Mouse (Mus musculus): ENCODE data around the gene Spryd7. TPM values are rescaled to one million over a fixed set of nuclear protein-coding genes. Genes with fewer than 3 reads are reported as not detected.

Gene Spryd7
- polyA plus RNA-seq, 1 experiment, result 11.9 TPM

DNA sequence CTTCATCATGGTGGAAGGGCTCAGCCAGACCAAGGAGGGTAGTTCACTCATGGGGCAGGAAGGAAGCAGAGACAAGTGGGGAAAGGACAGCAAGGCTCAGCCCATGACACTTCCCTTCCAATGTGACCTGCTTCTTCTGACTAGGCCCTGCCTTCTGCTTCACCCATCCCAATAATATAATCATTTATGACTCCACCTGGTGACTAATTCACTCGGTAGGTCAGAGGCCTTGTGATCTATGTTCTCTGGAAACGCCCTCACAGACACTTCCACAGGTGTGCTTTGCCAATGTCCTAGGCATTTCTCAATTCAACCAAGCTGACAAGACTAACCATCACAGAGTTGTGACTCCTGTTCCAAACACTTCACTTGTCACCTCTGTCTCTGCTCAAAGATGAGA is 26.3 kb downstream of the Spryd7 start:
- TF ChIP-seq POLR2A (IDR thresholded peaks at IDR 0.05; ENCODE audit: control insufficient read depth, low read depth, low read length), result no peak
- no peak for TF ChIP-seq CTCF (IDR thresholded peaks at IDR 0.05; ENCODE audit: control insufficient read depth, insufficient read depth, insufficient replicate concordance, low read depth, low read length)
- peaks cover 6% of the 10 kb centered on the region for H3K4me1 ChIP-seq (ENCODE audit: control insufficient read depth, insufficient read depth, low read length)
- H3K27me3 ChIP-seq (ENCODE audit: control insufficient read depth, insufficient read depth, low read length), result no peaks in the 10 kb centered on the region
- peak overlapping the region; percentile 74 for H3K27ac ChIP-seq (ENCODE audit: control insufficient read depth, insufficient read depth, low read depth, low read length)
- H3K4me3 ChIP-seq (ENCODE audit: control insufficient read depth, low read depth, low read length), result peak overlapping the region; percentile 77
- H3K36me3 ChIP-seq (ENCODE audit: control insufficient read depth, insufficient read depth, low read length), result no peaks in the 10 kb centered on the region; the same call in 1 of the 2 replicates

DNA sequence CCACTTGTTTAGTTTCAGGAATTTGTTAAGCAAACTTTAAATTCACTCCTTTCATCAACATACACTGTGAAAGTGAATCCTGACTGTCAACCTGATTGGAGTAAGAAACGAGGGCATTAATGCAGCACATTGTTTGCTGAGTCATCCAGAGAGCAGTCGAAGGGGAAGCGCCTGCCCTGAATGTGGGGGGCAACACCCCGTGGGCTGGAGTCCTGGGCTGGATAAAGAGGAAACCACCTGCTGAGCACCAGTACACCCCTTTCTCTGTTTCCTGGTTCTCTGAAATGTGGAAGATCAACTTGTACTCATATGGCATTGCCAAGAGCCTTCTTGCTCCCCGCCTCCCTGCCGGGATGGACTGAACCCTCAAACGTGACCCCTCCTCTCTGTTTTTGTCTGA is 27.2 kb downstream of the Spryd7 start:
- Histone ChIP-seq H3K27me3 (ENCODE audit: control insufficient read depth, insufficient read depth, low read length) (no peaks in the 10 kb centered on the region), H3K4me3 (ENCODE audit: control insufficient read depth, low read depth, low read length) (peak overlapping the region; percentile 82), H3K27ac (ENCODE audit: control insufficient read depth, insufficient read depth, low read depth, low read length) (peak overlapping the region; percentile 39), H3K4me1 (ENCODE audit: control insufficient read depth, insufficient read depth, low read length) (peaks cover 7% of the 10 kb centered on the region), H3K36me3 (ENCODE audit: control insufficient read depth, insufficient read depth, low read length) (no peaks in the 10 kb centered on the region; the same call in 1 of the 2 replicates)
- TF ChIP-seq POLR2A (IDR thresholded peaks at IDR 0.05; ENCODE audit: control insufficient read depth, low read depth, low read length) (no peak), CTCF (IDR thresholded peaks at IDR 0.05; ENCODE audit: control insufficient read depth, insufficient read depth, insufficient replicate concordance, low read depth, low read length) (no peak)

DNA sequence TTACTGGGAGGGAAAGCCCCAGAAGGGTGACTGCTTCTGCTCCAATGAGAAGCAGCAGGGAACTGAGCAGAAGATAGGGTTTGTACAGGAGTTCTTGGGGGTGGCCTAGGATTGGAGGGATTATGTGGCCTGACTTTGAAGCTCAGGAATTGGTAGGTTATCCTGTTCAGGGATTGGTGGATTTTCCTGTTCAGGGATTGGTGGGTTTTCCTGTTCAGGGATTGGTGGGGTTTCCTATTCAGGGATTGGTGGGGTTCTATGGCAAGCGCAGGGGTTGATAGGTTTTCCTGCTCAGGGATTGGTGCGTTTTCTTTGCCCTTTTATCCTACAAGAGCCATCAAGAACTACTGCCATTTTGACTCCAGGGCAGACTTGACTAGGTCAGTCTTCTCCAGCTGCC is 30.7 kb downstream of the Spryd7 start:
- Histone ChIP-seq H3K27me3 (ENCODE audit: control insufficient read depth, insufficient read depth, low read length) (no peaks in the 10 kb centered on the region), H3K4me1 (ENCODE audit: control insufficient read depth, insufficient read depth, low read length) (peaks cover 7% of the 10 kb centered on the region), H3K4me3 (ENCODE audit: control insufficient read depth, low read depth, low read length) (peak overlapping the region; percentile 93), H3K27ac (ENCODE audit: control insufficient read depth, insufficient read depth, low read depth, low read length) (peak overlapping the region; percentile 99), H3K36me3 (ENCODE audit: control insufficient read depth, insufficient read depth, low read length) (no peaks in the 10 kb centered on the region)
- TF ChIP-seq POLR2A (IDR thresholded peaks at IDR 0.05; ENCODE audit: control insufficient read depth, low read depth, low read length) (no peak), CTCF (IDR thresholded peaks at IDR 0.05; ENCODE audit: control insufficient read depth, insufficient read depth, insufficient replicate concordance, low read depth, low read length) (no peak)

DNA sequence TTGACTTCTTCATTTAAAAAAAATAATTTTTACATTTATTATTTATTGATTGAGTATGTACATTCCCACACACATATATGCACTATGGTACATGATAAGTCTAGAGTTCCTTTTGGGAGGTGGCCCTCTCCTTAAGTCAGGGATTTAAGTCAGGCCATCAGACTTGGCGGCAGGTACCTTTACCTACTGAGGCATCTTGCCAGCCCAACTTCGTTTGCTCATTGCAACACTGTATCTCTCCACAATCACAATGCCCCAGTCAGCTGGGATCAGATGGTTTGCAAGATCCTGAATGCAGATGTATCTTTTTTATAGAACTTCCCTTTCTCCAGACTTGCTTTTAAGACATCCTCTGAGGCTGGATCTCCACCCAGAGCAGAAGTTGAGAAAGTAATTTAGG is 32.9 kb downstream of the Spryd7 start:
- no peaks in the 10 kb centered on the region for H3K36me3 ChIP-seq (ENCODE audit: control insufficient read depth, insufficient read depth, low read length)
- H3K4me1 ChIP-seq (ENCODE audit: control insufficient read depth, insufficient read depth, low read length), result peaks cover 7% of the 10 kb centered on the region
- TF ChIP-seq POLR2A (IDR thresholded peaks at IDR 0.05; ENCODE audit: control insufficient read depth, low read depth, low read length) (no peak), CTCF (IDR thresholded peaks at IDR 0.05; ENCODE audit: control insufficient read depth, insufficient read depth, insufficient replicate concordance, low read depth, low read length) (no peak)
- H3K4me3 ChIP-seq (ENCODE audit: control insufficient read depth, low read depth, low read length), result peak overlapping the region; percentile 72
- no peak overlapping the region for H3K27ac ChIP-seq (ENCODE audit: control insufficient read depth, insufficient read depth, low read depth, low read length)
- H3K27me3 ChIP-seq (ENCODE audit: control insufficient read depth, insufficient read depth, low read length), result no peaks in the 10 kb centered on the region

DNA sequence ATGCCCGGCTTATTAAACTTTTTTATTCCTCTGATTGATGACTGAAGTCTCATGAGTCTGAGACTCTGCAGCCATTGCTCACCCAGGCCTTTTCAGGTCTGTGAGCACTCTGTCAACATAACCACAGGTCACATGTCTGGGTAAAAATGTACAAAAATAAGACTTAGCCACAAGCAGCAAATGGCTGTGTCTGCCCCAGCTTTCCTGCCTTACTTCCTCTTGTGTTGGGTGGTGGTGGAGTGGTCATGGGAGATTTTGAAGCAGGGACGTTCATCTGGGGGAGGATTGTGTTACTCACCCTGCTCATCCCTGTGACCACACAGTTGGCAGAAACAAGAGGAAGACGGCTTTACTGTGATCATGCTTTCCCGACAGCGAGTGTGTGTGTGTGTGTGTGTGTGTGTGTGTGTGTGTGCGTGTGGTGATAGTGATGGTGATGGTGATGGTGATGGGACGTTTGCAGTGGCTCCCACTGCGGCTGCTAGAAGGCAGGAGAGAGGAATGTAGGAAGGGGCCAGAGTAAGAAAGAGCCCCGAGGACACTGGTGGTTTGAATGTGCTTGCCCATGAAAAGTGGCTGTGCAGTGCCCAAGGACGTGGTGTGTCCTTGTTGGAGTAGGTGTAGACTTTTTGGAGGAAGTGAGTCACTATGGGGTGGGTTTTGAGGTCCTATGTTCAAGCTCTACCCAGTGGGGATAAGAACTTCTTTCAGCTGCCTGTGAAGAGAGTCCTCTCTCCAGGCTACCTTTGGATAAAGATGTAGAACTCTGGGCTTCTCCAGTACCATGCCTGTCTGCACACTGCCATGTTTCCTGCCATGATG is 37.8 kb downstream of the Spryd7 start:
- H3K27me3 ChIP-seq (ENCODE audit: control insufficient read depth, insufficient read depth, low read length), result no peaks in the 10 kb centered on the region
- H3K27ac ChIP-seq (ENCODE audit: control insufficient read depth, insufficient read depth, low read depth, low read length), result no peak overlapping the region
- H3K36me3 ChIP-seq (ENCODE audit: control insufficient read depth, insufficient read depth, low read length), result no peaks in the 10 kb centered on the region
- TF ChIP-seq POLR2A (IDR thresholded peaks at IDR 0.05; ENCODE audit: control insufficient read depth, low read depth, low read length) (no peak), CTCF (IDR thresholded peaks at IDR 0.05; ENCODE audit: control insufficient read depth, insufficient read depth, insufficient replicate concordance, low read depth, low read length) (no peak)
- no peak overlapping the region for H3K4me3 ChIP-seq (ENCODE audit: control insufficient read depth, low read depth, low read length)
- H3K4me1 ChIP-seq (ENCODE audit: control insufficient read depth, insufficient read depth, low read length), result no peaks in the 10 kb centered on the region

DNA sequence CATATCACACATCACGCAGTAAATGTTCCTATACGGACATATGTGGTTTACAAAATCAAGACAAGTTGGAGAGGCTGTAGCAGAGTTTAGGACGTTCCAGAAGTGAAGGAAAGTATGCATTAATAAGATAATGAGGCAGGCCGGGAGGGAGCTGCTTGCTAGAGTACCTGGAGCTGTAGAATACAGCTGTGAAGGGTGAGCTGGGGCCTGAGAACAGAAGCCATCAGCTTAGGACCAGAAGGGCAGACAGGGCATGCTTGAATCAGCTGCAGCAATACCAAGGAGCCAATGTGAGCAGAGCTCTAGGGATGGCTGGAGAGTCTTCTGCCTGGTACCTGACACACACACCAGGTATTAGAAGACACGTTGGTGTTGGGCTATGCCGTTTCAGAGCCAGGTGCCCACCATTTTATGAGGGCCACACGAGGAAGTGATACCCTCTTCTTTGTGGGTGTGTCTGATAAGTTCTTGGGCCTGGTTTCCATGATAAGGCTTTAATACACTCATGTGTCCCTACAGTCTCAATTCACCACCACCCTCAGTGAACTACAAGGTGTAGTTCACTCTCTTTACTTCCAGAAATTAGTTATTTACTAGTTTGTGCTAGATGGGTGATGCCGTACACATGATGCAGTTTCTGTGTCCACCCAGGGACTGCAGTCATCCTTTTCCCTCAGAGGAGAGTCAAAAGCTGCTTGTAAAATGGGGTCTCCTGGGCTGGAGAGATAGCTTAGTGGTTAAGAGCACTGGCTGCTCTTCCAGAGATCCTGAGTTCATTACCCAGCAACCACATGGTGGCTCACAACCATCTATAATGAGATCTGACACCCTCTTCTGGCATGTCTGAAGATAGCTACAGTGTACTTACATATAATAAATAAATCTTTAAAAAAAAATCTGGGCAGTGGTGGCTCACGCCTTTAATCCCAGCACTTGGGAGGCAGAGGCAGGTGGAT is 39.9 kb downstream of the Spryd7 start:
- H3K27me3 ChIP-seq (ENCODE audit: control insufficient read depth, insufficient read depth, low read length), result no peaks in the 10 kb centered on the region
- H3K27ac ChIP-seq (ENCODE audit: control insufficient read depth, insufficient read depth, low read depth, low read length), result no peak overlapping the region
- TF ChIP-seq CTCF (IDR thresholded peaks at IDR 0.05; ENCODE audit: control insufficient read depth, insufficient read depth, insufficient replicate concordance, low read depth, low read length), result no peak
- TF ChIP-seq POLR2A (IDR thresholded peaks at IDR 0.05; ENCODE audit: control insufficient read depth, low read depth, low read length), result no peak
- H3K36me3 ChIP-seq (ENCODE audit: control insufficient read depth, insufficient read depth, low read length), result no peaks in the 10 kb centered on the region
- H3K4me1 ChIP-seq (ENCODE audit: control insufficient read depth, insufficient read depth, low read length), result no peaks in the 10 kb centered on the region
- H3K4me3 ChIP-seq (ENCODE audit: control insufficient read depth, low read depth, low read length), result no peak overlapping the region

DNA sequence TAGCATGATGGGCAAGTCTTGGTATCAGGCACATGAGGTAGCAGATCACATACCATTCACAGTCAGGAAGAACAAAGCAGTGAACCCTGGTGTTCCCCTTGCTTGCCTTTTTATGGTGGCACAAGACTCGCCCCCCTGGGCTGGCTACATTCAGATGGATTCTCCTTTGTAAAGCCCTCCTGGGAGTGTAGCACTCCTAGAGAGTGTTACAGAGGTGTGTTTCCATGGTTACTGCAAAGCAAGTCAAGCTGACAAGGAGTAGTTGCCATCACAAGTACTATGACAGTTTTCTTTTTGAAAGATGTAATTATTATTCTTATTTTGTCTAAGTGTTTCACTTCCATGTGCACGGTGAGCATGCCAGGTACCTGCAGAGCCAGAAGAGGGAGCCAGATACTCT is 45.2 kb downstream of the Spryd7 start:
- H3K4me3 ChIP-seq (ENCODE audit: control insufficient read depth, low read depth, low read length), result no peak overlapping the region
- H3K36me3 ChIP-seq (ENCODE audit: control insufficient read depth, insufficient read depth, low read length), result no peaks in the 10 kb centered on the region
- H3K4me1 ChIP-seq (ENCODE audit: control insufficient read depth, insufficient read depth, low read length), result no peaks in the 10 kb centered on the region
- no peak for TF ChIP-seq POLR2A (IDR thresholded peaks at IDR 0.05; ENCODE audit: control insufficient read depth, low read depth, low read length)
- no peak overlapping the region for H3K27ac ChIP-seq (ENCODE audit: control insufficient read depth, insufficient read depth, low read depth, low read length)
- no peaks in the 10 kb centered on the region for H3K27me3 ChIP-seq (ENCODE audit: control insufficient read depth, insufficient read depth, low read length)

All from testis, adult 2 months (tissue).